22 mouse cellular contexts compared by ENCODE assay signal in genomic region chr2:16398896-16399295, GRCm38 (mm10). TPM values are rescaled to one million over a fixed set of nuclear protein-coding genes. Genes with fewer than 3 reads are reported as not detected.
DNase-seq lines count a peak whose midpoint lies in the region; ATAC-seq and TF ChIP-seq lines count a peak whose summit lies in the region.
"Had no signal": no experiment of that assay in that cellular context is flagged by ENCODE, and none has a peak within 500 bp of the region (broad histone marks: within the 10 kb centered on the region; RNA-seq: fewer than 3 reads in every experiment).

No protein-coding gene starts in this region.

- 58% methylated on average over 10 of the region's 10 CpGs for WGBS in embryonic facial prominence, embryonic 10.5 days
- 64% methylated on average over 10 of the region's 10 CpGs for WGBS in kidney, embryonic 15.5 days
- WGBS in stomach, postnatal 0 days = 43% methylated on average over 10 of the region's 10 CpGs

- no peak overlapping the region for H3K4me3 ChIP-seq in embryonic facial prominence, embryonic 10.5 days
- H3K4me3 ChIP-seq in kidney, embryonic 15.5 days (replicated peaks) = no peak overlapping the region
- H3K4me3 ChIP-seq in stomach, postnatal 0 days (ENCODE audit: low read depth, low read length) = no peak overlapping the region
- H3K4me3 ChIP-seq: erythroblast, embryonic 14.5 days; hindbrain, embryonic 10.5 days; lung, embryonic 15.5 days; midbrain, embryonic 13.5 days; neural tube, embryonic 13.5 days had no signal

- no peak overlapping the region for H3K27ac ChIP-seq in embryonic facial prominence, embryonic 10.5 days (replicated peaks)
- no peak overlapping the region for H3K27ac ChIP-seq in kidney, embryonic 15.5 days
- no peak overlapping the region for H3K27ac ChIP-seq in stomach, postnatal 0 days (replicated peaks)
- H3K27ac ChIP-seq: hindbrain, embryonic 10.5 days; hindbrain, postnatal 0 days; liver, embryonic 14.5 days; lung, embryonic 15.5 days; midbrain, embryonic 13.5 days; neural tube, embryonic 13.5 days had no signal

- H3K27me3 ChIP-seq in embryonic facial prominence, embryonic 10.5 days (replicated peaks; ENCODE audit: low read depth, poor library complexity, severe bottlenecking) = no peaks in the 10 kb centered on the region
- H3K27me3 ChIP-seq in kidney, embryonic 15.5 days = no peaks in the 10 kb centered on the region
- H3K27me3 ChIP-seq in stomach, postnatal 0 days (ENCODE audit: control insufficient read depth, insufficient read depth, low read length) = no peaks in the 10 kb centered on the region
- H3K27me3 ChIP-seq: lung, embryonic 15.5 days; midbrain, embryonic 13.5 days; neural tube, embryonic 13.5 days had no signal

- H3K36me3 ChIP-seq in embryonic facial prominence, embryonic 10.5 days (replicated peaks) = no peaks in the 10 kb centered on the region
- no peaks in the 10 kb centered on the region for H3K36me3 ChIP-seq in kidney, embryonic 15.5 days
- no peaks in the 10 kb centered on the region for H3K36me3 ChIP-seq in stomach, postnatal 0 days (ENCODE audit: control insufficient read depth, insufficient read depth, low read length)
- H3K36me3 ChIP-seq: hindbrain, embryonic 10.5 days; lung, embryonic 15.5 days; midbrain, embryonic 13.5 days; neural tube, embryonic 13.5 days had no signal

- H3K9ac ChIP-seq in kidney, embryonic 15.5 days = no peak overlapping the region
- no peak overlapping the region for H3K9ac ChIP-seq in stomach, postnatal 0 days (ENCODE audit: low read length)
- H3K9ac ChIP-seq: liver, embryonic 14.5 days; lung, embryonic 15.5 days; midbrain, embryonic 13.5 days; neural tube, embryonic 13.5 days had no signal

- TF ChIP-seq CTCF in stomach, postnatal 0 days (IDR thresholded peaks at IDR 0.05; ENCODE audit: low read depth) = no peak

- H3K4me2 ChIP-seq in kidney, embryonic 15.5 days = no peak overlapping the region
- H3K4me2 ChIP-seq in stomach, postnatal 0 days (replicated peaks; ENCODE audit: low read depth) = no peak overlapping the region
- H3K4me2 ChIP-seq: lung, embryonic 15.5 days; midbrain, embryonic 13.5 days; neural tube, embryonic 13.5 days had no signal

- peak; percentile 33; the same call in 1 of the 2 replicates for ATAC-seq in kidney, embryonic 15.5 days (replicated peaks; ENCODE audit: low FRiP score)
- no peak for ATAC-seq in megakaryocyte-erythroid progenitor cell, adult 5-6 weeks (replicated peaks; ENCODE audit: low FRiP score, low TSS enrichment, poor library complexity, severe bottlenecking)
- ATAC-seq in stomach, postnatal 0 days (ENCODE audit: low FRiP score, low TSS enrichment) = no peak
- ATAC-seq: forebrain, embryonic 14.5 days; hindbrain, postnatal 0 days; midbrain, embryonic 13.5 days had no signal

- no peaks in the 10 kb centered on the region for H3K9me3 ChIP-seq in embryonic facial prominence, embryonic 10.5 days
- no peaks in the 10 kb centered on the region for H3K9me3 ChIP-seq in kidney, embryonic 15.5 days (replicated peaks)
- no peaks in the 10 kb centered on the region for H3K9me3 ChIP-seq in stomach, postnatal 0 days (ENCODE audit: control insufficient read depth, low read length)
- H3K9me3 ChIP-seq: hindbrain, embryonic 10.5 days; lung, embryonic 15.5 days; midbrain, embryonic 13.5 days; neural tube, embryonic 13.5 days had no signal

- no peaks in the 10 kb centered on the region for H3K4me1 ChIP-seq in embryonic facial prominence, embryonic 10.5 days
- no peaks in the 10 kb centered on the region for H3K4me1 ChIP-seq in kidney, embryonic 15.5 days
- no peaks in the 10 kb centered on the region for H3K4me1 ChIP-seq in stomach, postnatal 0 days (replicated peaks; ENCODE audit: control insufficient read depth, insufficient read depth)
- H3K4me1 ChIP-seq: hindbrain, embryonic 10.5 days; lung, embryonic 15.5 days; midbrain, embryonic 13.5 days; neural tube, embryonic 13.5 days had no signal

- no peak for TF ChIP-seq EP300 in stomach, postnatal 0 days (optimal IDR thresholded peaks at IDR 0.05)

- DNase-seq in R1 (ENCODE audit: low read depth, low spot score) = peak; percentile 4
- peak; percentile 22 for DNase-seq in embryonic facial prominence, embryonic 10.5 days (ENCODE audit: low spot score)
- DNase-seq in kidney, postnatal 4 days = peak; percentile 4 to 29
- no peak for DNase-seq in stomach, postnatal 0 days (ENCODE audit: low spot score)
- DNase-seq in frontal cortex, adult 2 months (ENCODE audit: extremely low spot score in 1 of 2, low spot score in 1 of 2) = no peak
- DNase-seq: adrenal gland, adult 8-10 months; cerebellum, adult 9-11 months; gastrocnemius, postnatal 25 days; lung, postnatal 4 days; right cerebral cortex, postnatal 14 days; spleen, adult 18-20 months; thymus, adult 2 months had no signal

RNA-seq across cellular contexts. Expression of gene Plxdc2, which starts 42.8 kb away (rescaled TPM):
- polyA plus RNA-seq in embryonic facial prominence, embryonic 10.5 days (2016; fragmentation: Nextera tagmentation; extraction: Ambion mirVana) = 16.8 and 20.0 TPM in 2 replicates
- 37.5 and 39.4 TPM in 2 replicates for polyA plus RNA-seq in kidney, embryonic 15.5 days (2015; fragmentation: Nextera tagmentation; extraction: Ambion mirVana)
- total RNA-seq in megakaryocyte-erythroid progenitor cell, adult 5-6 weeks (2014; fragmentation: Nextera tagmentation) = 0.99 and 1.3 TPM in 2 replicates
- total RNA-seq in megakaryocyte-erythroid progenitor cell, adult 5-6 weeks (2017) = 0.61 and 1.3 TPM in 2 replicates
- polyA plus RNA-seq in stomach, postnatal 0 days (2015; fragmentation: Nextera tagmentation; extraction: Ambion mirVana) = 34.0 and 34.3 TPM in 2 replicates
- polyA plus RNA-seq in frontal cortex, adult 2 months (2012; rRNA removed) = 14.8 and 20.6 TPM in 2 replicates
- polyA plus RNA-seq: erythroblast, embryonic 14.5 days had no signal

Comparison
In these comparisons a context has a peak if more than half of its experiments do, and no peak if none do; other contexts are left out.
1. DNase-seq: peak in R1 (single experiment), embryonic facial prominence, embryonic 10.5 days (single experiment) and kidney, postnatal 4 days (2 of 2); none in stomach, postnatal 0 days (single experiment) and frontal cortex, adult 2 months (0 of 2).